17 mouse cellular contexts compared by ENCODE assay signal in genomic region chr4:117410049-117410410, GRCm38 (mm10).
DNase-seq lines count a peak whose midpoint lies in the region; ATAC-seq and TF ChIP-seq lines count a peak whose summit lies in the region.
"Had no signal": no experiment of that assay in that cellular context is flagged by ENCODE, and none has a peak within 500 bp of the region (broad histone marks: within the 10 kb centered on the region; RNA-seq: fewer than 3 reads in every experiment).

No protein-coding gene starts in this region.

- peak overlapping the region; percentile 77 for H3K27ac ChIP-seq in layer of hippocampus, adult 2 months
- H3K27ac ChIP-seq in neural tube, embryonic 12.5 days = no peak overlapping the region
- H3K27ac ChIP-seq in hindbrain, embryonic 15.5 days (replicated peaks) = 0 out of 2 replicates have a peak overlapping the region, but pooled peaks have one; percentile 1
- H3K27ac ChIP-seq in liver, embryonic 11.5 days (ENCODE audit: low read depth, low read length) = no peak overlapping the region
- H3K27ac ChIP-seq: liver, embryonic 15.5 days had no signal

- no peak for TF ChIP-seq CTCF in layer of hippocampus, adult 2 months (conservative IDR thresholded peaks at IDR 0.05)

- no peaks in the 10 kb centered on the region for H3K9me3 ChIP-seq in neural tube, embryonic 12.5 days
- H3K9me3 ChIP-seq in hindbrain, embryonic 15.5 days = no peaks in the 10 kb centered on the region
- no peaks in the 10 kb centered on the region for H3K9me3 ChIP-seq in liver, embryonic 11.5 days (ENCODE audit: control insufficient read depth, low read length)
- H3K9me3 ChIP-seq: liver, embryonic 15.5 days had no signal

- peak overlapping the region; percentile 14 for H3K4me2 ChIP-seq in neural tube, embryonic 12.5 days (replicated peaks)
- H3K4me2 ChIP-seq in hindbrain, embryonic 15.5 days = no peak overlapping the region
- no peak overlapping the region for H3K4me2 ChIP-seq in liver, embryonic 11.5 days
- H3K4me2 ChIP-seq: liver, embryonic 15.5 days had no signal

- no peak overlapping the region for H3K4me3 ChIP-seq in layer of hippocampus, adult 2 months
- no peak overlapping the region for H3K4me3 ChIP-seq in neural tube, embryonic 12.5 days
- no peak overlapping the region for H3K4me3 ChIP-seq in hindbrain, embryonic 15.5 days
- H3K4me3 ChIP-seq in liver, embryonic 11.5 days (ENCODE audit: low read depth, low read length) = no peak overlapping the region
- H3K4me3 ChIP-seq: erythroblast, embryonic 14.5 days; liver, embryonic 15.5 days had no signal

- peaks cover 36% of the 10 kb centered on the region for H3K4me1 ChIP-seq in neural tube, embryonic 12.5 days
- H3K4me1 ChIP-seq in hindbrain, embryonic 15.5 days (replicated peaks) = peaks cover 32% of the 10 kb centered on the region
- H3K4me1 ChIP-seq in liver, embryonic 11.5 days (replicated peaks; ENCODE audit: control insufficient read depth, insufficient read depth, low read length) = no peaks in the 10 kb centered on the region
- H3K4me1 ChIP-seq: liver, embryonic 15.5 days had no signal

- 11% methylated on average over 3 of the region's 3 CpGs for WGBS in neural tube, embryonic 12.5 days
- WGBS in hindbrain, embryonic 15.5 days = 7% methylated on average over 3 of the region's 3 CpGs
- 33% methylated on average over 3 of the region's 3 CpGs for WGBS in liver, embryonic 11.5 days

- no peak for DNase-seq in layer of hippocampus, adult 2 months (ENCODE audit: low spot score in 2 of 2)
- no peak for DNase-seq in layer of hippocampus, postnatal 25 days (ENCODE audit: extremely low spot score in 1 of 2, low spot score in 1 of 2)
- no peak for DNase-seq in neural tube, embryonic 10.5 days (ENCODE audit: extremely low spot score, low spot score)
- no peak for DNase-seq in adrenal gland, postnatal 4 days (ENCODE audit: low spot score in 2 of 2)
- no peak for DNase-seq in liver, embryonic 11.5 days (ENCODE audit: low spot score)
- DNase-seq: forebrain, postnatal 0 days; heart, postnatal 10 days; kidney, adult 2 months; kidney, postnatal 10 days; right cerebral cortex, postnatal 25 days; thymus, adult 18-20 months had no signal

- ATAC-seq in neural tube, embryonic 12.5 days (ENCODE audit: low FRiP score, low read depth) = no peak
- no peak for ATAC-seq in hindbrain, embryonic 15.5 days (ENCODE audit: low FRiP score, low read depth)
- ATAC-seq in liver, embryonic 11.5 days (replicated peaks; ENCODE audit: low FRiP score) = no peak
- ATAC-seq: inflammation-experienced regulatory T-cells, adult 6 months; lung, postnatal 0 days had no signal

- H3K36me3 ChIP-seq in neural tube, embryonic 12.5 days = no peaks in the 10 kb centered on the region
- no peaks in the 10 kb centered on the region for H3K36me3 ChIP-seq in hindbrain, embryonic 15.5 days
- no peaks in the 10 kb centered on the region for H3K36me3 ChIP-seq in liver, embryonic 11.5 days (ENCODE audit: control insufficient read depth, insufficient read depth, low read length)
- H3K36me3 ChIP-seq: liver, embryonic 15.5 days had no signal

- H3K27me3 ChIP-seq in neural tube, embryonic 12.5 days (replicated peaks) = peaks cover 86% of the 10 kb centered on the region
- peaks cover 84% of the 10 kb centered on the region for H3K27me3 ChIP-seq in hindbrain, embryonic 15.5 days
- H3K27me3 ChIP-seq in liver, embryonic 11.5 days (replicated peaks; ENCODE audit: control insufficient read depth, insufficient read depth, low read length) = no peaks in the 10 kb centered on the region
- H3K27me3 ChIP-seq: liver, embryonic 15.5 days had no signal

- no peak overlapping the region for H3K9ac ChIP-seq in neural tube, embryonic 12.5 days
- H3K9ac ChIP-seq in hindbrain, embryonic 15.5 days = no peak overlapping the region
- H3K9ac ChIP-seq in liver, embryonic 11.5 days (ENCODE audit: low read depth, low read length) = no peak overlapping the region
- H3K9ac ChIP-seq: forebrain, postnatal 0 days; liver, embryonic 15.5 days had no signal

Comparison
In these comparisons a context has a peak if more than half of its experiments do, and no peak if none do; other contexts are left out.
1. H3K27ac ChIP-seq: peak in layer of hippocampus, adult 2 months (single experiment) and hindbrain, embryonic 15.5 days (single experiment); none in neural tube, embryonic 12.5 days (single experiment) and liver, embryonic 11.5 days (single experiment).